Mouse (Mus musculus): ENCODE results near the gene Atp8a2.

GRCm38 (mm10) chr14:59690954-59691353, 506.0 kb downstream of the Atp8a2 start:
- no peak for TF ChIP-seq EP300 (IDR thresholded peaks at IDR 0.05)
- TF ChIP-seq CTCF (IDR thresholded peaks at IDR 0.05), result no peak

Measured in lung, postnatal 0 days (tissue).